Mouse (Mus musculus): ENCODE results near the gene Sbf1.

Sbf1 gene

GRCm38 (mm10) chr15:89315190-89315731 lies at the start of gene Sbf1:
Gene Sbf1 (minus strand): TSS chr15:89315311.
- DNase-seq (ENCODE audit: low read depth, low spot score), result peak; percentile 98
- Histone ChIP-seq H3K36me3 (ENCODE audit: control insufficient read depth, insufficient read depth, low read length, poor library complexity, severe bottlenecking) (no peaks in the 10 kb centered on the region), H3K27me3 (ENCODE audit: control insufficient read depth, insufficient read depth, low read length, poor library complexity, severe bottlenecking) (no peaks in the 10 kb centered on the region)

- Histone ChIP-seq H3K36me3 (ENCODE audit: control insufficient read depth, insufficient read depth, low read length, poor library complexity, severe bottlenecking) (peaks cover 11% of the 10 kb centered on the region), H3K27me3 (ENCODE audit: control insufficient read depth, insufficient read depth, low read length, poor library complexity, severe bottlenecking) (no peaks in the 10 kb centered on the region)
- no peak for DNase-seq (ENCODE audit: low read depth, low spot score)
These were observed 47.9 kb upstream of the Sbf1 start for GRCm38 (mm10) chr15:89363051-89363450.

GRCm38 (mm10) chr15:89358784-89359183 lies 43.7 kb upstream of the Sbf1 start:
- no peaks in the 10 kb centered on the region for H3K27me3 ChIP-seq (ENCODE audit: control insufficient read depth, insufficient read depth, low read length, poor library complexity, severe bottlenecking)
- no peak for DNase-seq (ENCODE audit: low read depth, low spot score)
- H3K36me3 ChIP-seq (ENCODE audit: control insufficient read depth, insufficient read depth, low read length, poor library complexity, severe bottlenecking), result peaks cover 3% of the 10 kb centered on the region

- peak; percentile 46 for DNase-seq (ENCODE audit: low read depth, low spot score)
- peaks cover 5% of the 10 kb centered on the region for H3K36me3 ChIP-seq (ENCODE audit: control insufficient read depth, insufficient read depth, low read length, poor library complexity, severe bottlenecking)
- H3K27me3 ChIP-seq (ENCODE audit: control insufficient read depth, insufficient read depth, low read length, poor library complexity, severe bottlenecking), result no peaks in the 10 kb centered on the region
These were observed 41.3 kb upstream of the Sbf1 start for GRCm38 (mm10) chr15:89356372-89356771.

GRCm38 (mm10) chr15:89355241-89356187 lies 40.4 kb upstream of the Sbf1 start, which contains the start of the genes Lmf2 and Ncaph2:
Gene Lmf2 (minus strand): TSS chr15:89355659.
Gene Ncaph2 (plus strand): TSS chr15:89355719.
- H3K27me3 ChIP-seq (ENCODE audit: control insufficient read depth, insufficient read depth, low read length, poor library complexity, severe bottlenecking), result no peaks in the 10 kb centered on the region
- peaks cover 5% of the 10 kb centered on the region for H3K36me3 ChIP-seq (ENCODE audit: control insufficient read depth, insufficient read depth, low read length, poor library complexity, severe bottlenecking)
- peak; percentile 98 for DNase-seq (ENCODE audit: low read depth, low spot score)

GRCm38 (mm10) chr15:89354455-89354854 lies 39.3 kb upstream of the Sbf1 start:
- H3K27me3 ChIP-seq (ENCODE audit: control insufficient read depth, insufficient read depth, low read length, poor library complexity, severe bottlenecking), result no peaks in the 10 kb centered on the region
- peaks cover 5% of the 10 kb centered on the region for H3K36me3 ChIP-seq (ENCODE audit: control insufficient read depth, insufficient read depth, low read length, poor library complexity, severe bottlenecking)
- no peak for DNase-seq (ENCODE audit: low read depth, low spot score)

GRCm38 (mm10) chr15:89353837-89354236 lies 38.7 kb upstream of the Sbf1 start:
- Histone ChIP-seq H3K27me3 (ENCODE audit: control insufficient read depth, insufficient read depth, low read length, poor library complexity, severe bottlenecking) (no peaks in the 10 kb centered on the region), H3K36me3 (ENCODE audit: control insufficient read depth, insufficient read depth, low read length, poor library complexity, severe bottlenecking) (peaks cover 5% of the 10 kb centered on the region)
- DNase-seq (ENCODE audit: low read depth, low spot score), result no peak

- Histone ChIP-seq H3K36me3 (ENCODE audit: control insufficient read depth, insufficient read depth, low read length, poor library complexity, severe bottlenecking) (peaks cover 5% of the 10 kb centered on the region), H3K27me3 (ENCODE audit: control insufficient read depth, insufficient read depth, low read length, poor library complexity, severe bottlenecking) (no peaks in the 10 kb centered on the region)
These were observed 37.7 kb upstream of the Sbf1 start for GRCm38 (mm10) chr15:89352795-89353194.

GRCm38 (mm10) chr15:89352054-89352453 lies 36.9 kb upstream of the Sbf1 start:
- Histone ChIP-seq H3K27me3 (ENCODE audit: control insufficient read depth, insufficient read depth, low read length, poor library complexity, severe bottlenecking) (no peaks in the 10 kb centered on the region), H3K36me3 (ENCODE audit: control insufficient read depth, insufficient read depth, low read length, poor library complexity, severe bottlenecking) (peaks cover 5% of the 10 kb centered on the region)
- DNase-seq (ENCODE audit: low read depth, low spot score), result no peak

More at GRCm38 (mm10) chr15:89352795-89353194, 37.7 kb upstream of the Sbf1 start:
- no peak for DNase-seq (ENCODE audit: low read depth, low spot score)

- no peak for DNase-seq (ENCODE audit: low read depth, low spot score)
- peaks cover 5% of the 10 kb centered on the region for H3K36me3 ChIP-seq (ENCODE audit: control insufficient read depth, insufficient read depth, low read length, poor library complexity, severe bottlenecking)
- no peaks in the 10 kb centered on the region for H3K27me3 ChIP-seq (ENCODE audit: control insufficient read depth, insufficient read depth, low read length, poor library complexity, severe bottlenecking)
These were observed 36.2 kb upstream of the Sbf1 start for GRCm38 (mm10) chr15:89351302-89351701.

GRCm38 (mm10) chr15:89350447-89350846 lies 35.3 kb upstream of the Sbf1 start:
- Histone ChIP-seq H3K27me3 (ENCODE audit: control insufficient read depth, insufficient read depth, low read length, poor library complexity, severe bottlenecking) (no peaks in the 10 kb centered on the region), H3K36me3 (ENCODE audit: control insufficient read depth, insufficient read depth, low read length, poor library complexity, severe bottlenecking) (peaks cover 5% of the 10 kb centered on the region)
- DNase-seq (ENCODE audit: low read depth, low spot score), result no peak

GRCm38 (mm10) chr15:89343325-89343724 lies 28.2 kb upstream of the Sbf1 start:
- DNase-seq (ENCODE audit: low read depth, low spot score), result peak; percentile 16

GRCm38 (mm10) chr15:89341678-89342077 lies 26.6 kb upstream of the Sbf1 start:
- DNase-seq (ENCODE audit: low read depth, low spot score), result no peak
- Histone ChIP-seq H3K36me3 (ENCODE audit: control insufficient read depth, insufficient read depth, low read length, poor library complexity, severe bottlenecking) (no peaks in the 10 kb centered on the region), H3K27me3 (ENCODE audit: control insufficient read depth, insufficient read depth, low read length, poor library complexity, severe bottlenecking) (no peaks in the 10 kb centered on the region)

More at GRCm38 (mm10) chr15:89343325-89343724, 28.2 kb upstream of the Sbf1 start:
- Histone ChIP-seq H3K27me3 (ENCODE audit: control insufficient read depth, insufficient read depth, low read length, poor library complexity, severe bottlenecking) (no peaks in the 10 kb centered on the region), H3K36me3 (ENCODE audit: control insufficient read depth, insufficient read depth, low read length, poor library complexity, severe bottlenecking) (no peaks in the 10 kb centered on the region)

GRCm38 (mm10) chr15:89340136-89340535 lies 25.0 kb upstream of the Sbf1 start:
- no peaks in the 10 kb centered on the region for H3K27me3 ChIP-seq (ENCODE audit: control insufficient read depth, insufficient read depth, low read length, poor library complexity, severe bottlenecking)
- peak; percentile 41 for DNase-seq (ENCODE audit: low read depth, low spot score)
- no peaks in the 10 kb centered on the region for H3K36me3 ChIP-seq (ENCODE audit: control insufficient read depth, insufficient read depth, low read length, poor library complexity, severe bottlenecking)

- Histone ChIP-seq H3K27me3 (ENCODE audit: control insufficient read depth, insufficient read depth, low read length, poor library complexity, severe bottlenecking) (no peaks in the 10 kb centered on the region), H3K36me3 (ENCODE audit: control insufficient read depth, insufficient read depth, low read length, poor library complexity, severe bottlenecking) (no peaks in the 10 kb centered on the region)
- DNase-seq (ENCODE audit: low read depth, low spot score), result peak; percentile 68
These were observed 24.6 kb upstream of the Sbf1 start for GRCm38 (mm10) chr15:89339696-89340095.
